17 mouse cellular contexts compared by ENCODE assay signal in the genomic region with DNA sequence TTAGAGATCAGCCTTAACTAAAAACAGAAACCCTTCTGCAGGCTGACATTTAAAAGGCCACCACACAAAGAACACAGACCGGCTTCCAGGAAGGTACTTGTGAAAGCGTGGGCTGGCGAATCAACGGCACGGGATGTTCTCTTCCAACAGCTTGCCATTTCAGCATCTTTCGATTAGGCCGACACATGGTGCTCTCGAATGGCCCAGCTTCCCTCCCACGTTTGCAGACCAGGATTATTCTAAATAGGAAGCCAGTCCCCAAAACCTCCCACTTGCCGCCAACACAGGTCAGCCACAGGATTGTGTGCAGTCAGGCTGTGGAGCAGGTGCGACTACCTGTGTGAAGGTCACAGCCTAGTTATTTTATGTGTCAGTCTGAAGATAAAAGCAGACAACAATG.
DNase-seq lines count a peak whose midpoint lies in the region; ATAC-seq and TF ChIP-seq lines count a peak whose summit lies in the region.
"Had no signal": no experiment of that assay in that cellular context is flagged by ENCODE, and none has a peak within 500 bp of the region (broad histone marks: within the 10 kb centered on the region; RNA-seq: fewer than 3 reads in every experiment).

No protein-coding gene starts in this region.

- no peak overlapping the region for H3K9ac ChIP-seq in liver, postnatal 0 days (replicated peaks)
- H3K9ac ChIP-seq in liver, embryonic 12.5 days = no peak overlapping the region
- H3K9ac ChIP-seq in heart, embryonic 11.5 days (ENCODE audit: low read depth, low read length) = no peak overlapping the region
- H3K9ac ChIP-seq: heart, embryonic 15.5 days; neural tube, embryonic 15.5 days had no signal

- H3K4me3 ChIP-seq in liver, postnatal 0 days (ENCODE audit: low read depth, low read length) = no peak overlapping the region
- no peak overlapping the region for H3K4me3 ChIP-seq in liver, embryonic 12.5 days
- H3K4me3 ChIP-seq in heart, embryonic 11.5 days (ENCODE audit: low read depth, low read length) = no peak overlapping the region
- H3K4me3 ChIP-seq: heart, embryonic 15.5 days; neural tube, embryonic 15.5 days had no signal

- no peak for TF ChIP-seq EP300 in liver, postnatal 0 days (IDR thresholded peaks at IDR 0.05; ENCODE audit: low read depth)

- H3K4me2 ChIP-seq in liver, postnatal 0 days (ENCODE audit: low read depth, low read length) = no peak overlapping the region
- H3K4me2 ChIP-seq in liver, embryonic 12.5 days = no peak overlapping the region
- H3K4me2 ChIP-seq in heart, embryonic 11.5 days = no peak overlapping the region
- H3K4me2 ChIP-seq: heart, embryonic 15.5 days; neural tube, embryonic 15.5 days had no signal

- H3K27ac ChIP-seq in liver, postnatal 0 days (ENCODE audit: low read depth) = peak overlapping the region; percentile 29; the same call in 1 of the 2 replicates
- no peak overlapping the region for H3K27ac ChIP-seq in liver, embryonic 12.5 days
- H3K27ac ChIP-seq in heart, embryonic 11.5 days (ENCODE audit: low read depth, low read length) = no peak overlapping the region
- H3K27ac ChIP-seq: heart, embryonic 15.5 days; hindbrain, postnatal 0 days had no signal

- H3K36me3 ChIP-seq in liver, postnatal 0 days (replicated peaks; ENCODE audit: insufficient read depth, low read length) = no peaks in the 10 kb centered on the region
- H3K36me3 ChIP-seq in liver, embryonic 12.5 days = no peaks in the 10 kb centered on the region
- H3K36me3 ChIP-seq in heart, embryonic 11.5 days (ENCODE audit: control insufficient read depth, insufficient read depth, low read length) = no peaks in the 10 kb centered on the region
- H3K36me3 ChIP-seq: heart, embryonic 15.5 days; neural tube, embryonic 15.5 days had no signal

- H3K27me3 ChIP-seq in liver, postnatal 0 days (ENCODE audit: insufficient read depth, low read length) = no peaks in the 10 kb centered on the region
- no peaks in the 10 kb centered on the region for H3K27me3 ChIP-seq in liver, embryonic 12.5 days (replicated peaks)
- H3K27me3 ChIP-seq in heart, embryonic 11.5 days (ENCODE audit: control insufficient read depth, insufficient read depth, low read length) = no peaks in the 10 kb centered on the region
- H3K27me3 ChIP-seq: heart, embryonic 15.5 days; neural tube, embryonic 15.5 days had no signal

- H3K9me3 ChIP-seq in liver, postnatal 0 days (ENCODE audit: low read length) = no peaks in the 10 kb centered on the region
- H3K9me3 ChIP-seq in liver, embryonic 12.5 days (replicated peaks) = no peaks in the 10 kb centered on the region
- H3K9me3 ChIP-seq in heart, embryonic 11.5 days (replicated peaks; ENCODE audit: control insufficient read depth, low read length) = no peaks in the 10 kb centered on the region
- H3K9me3 ChIP-seq: heart, embryonic 15.5 days; neural tube, embryonic 15.5 days had no signal

- no peak for TF ChIP-seq CTCF in liver, postnatal 0 days (IDR thresholded peaks at IDR 0.05; ENCODE audit: low read depth)

- 79% methylated on average over 11 of the region's 11 CpGs for WGBS in liver, postnatal 0 days (ENCODE audit: insufficient replicate concordance)
- 84% methylated on average over 11 of the region's 11 CpGs for WGBS in liver, embryonic 12.5 days (ENCODE audit: insufficient replicate concordance)
- 83% methylated on average over 11 of the region's 11 CpGs for WGBS in heart, embryonic 11.5 days (ENCODE audit: insufficient replicate concordance)

- no peak for ATAC-seq in liver, postnatal 0 days
- no peak for ATAC-seq in liver, embryonic 12.5 days
- ATAC-seq in inflammation-experienced regulatory T-cells, adult 6 months = peak; percentile 94
- no peak for ATAC-seq in megakaryocyte, adult 5-6 weeks (ENCODE audit: poor library complexity, severe bottlenecking)
- ATAC-seq in heart, embryonic 11.5 days (replicated peaks; ENCODE audit: insufficient number of reproducible peaks, low FRiP score, low TSS enrichment) = no peak
- ATAC-seq: hindbrain, postnatal 0 days had no signal

- no peaks in the 10 kb centered on the region for H3K4me1 ChIP-seq in liver, postnatal 0 days (ENCODE audit: insufficient read depth)
- H3K4me1 ChIP-seq in liver, embryonic 12.5 days = peaks cover 12% of the 10 kb centered on the region
- 0 out of 2 replicates have a peak, but pooled peaks cover 6% of the 10 kb centered on the region for H3K4me1 ChIP-seq in heart, embryonic 11.5 days (ENCODE audit: control insufficient read depth, insufficient read depth, low read length)

- no peak for DNase-seq in liver, postnatal 0 days
- peak; percentile 32 to 80 for DNase-seq in left cerebral cortex, adult 8-10 months (ENCODE audit: low spot score in 2 of 2)
- peak; percentile 86 for DNase-seq in telencephalon, adult 2 months (ENCODE audit: low read depth, low spot score)
- no peak for DNase-seq in spleen, postnatal 36 days (ENCODE audit: low spot score in 2 of 2)
- DNase-seq: adrenal gland, postnatal 36 days; cerebellum, adult 18-20 months; embryo, embryonic 11 days; liver; lung, postnatal 36 days; spleen, adult 18-20 months had no signal

Comparison
In these comparisons a context has a peak if more than half of its experiments do, and no peak if none do; other contexts are left out.
1. DNase-seq: peak in left cerebral cortex, adult 8-10 months (2 of 2) and telencephalon, adult 2 months (single experiment); none in liver, postnatal 0 days (single experiment) and spleen, postnatal 36 days (0 of 2).